Mouse (Mus musculus) neural tube, embryonic 15.5 days (tissue): ENCODE data around the gene Sco2. TPM values are rescaled to one million over a fixed set of nuclear protein-coding genes. Genes with fewer than 3 reads are reported as not detected.
A peak's percentile ranks its signal among the peaks of the same experiment; 100 is the strongest.

Experiments used
- ATAC-seq: fragments of 200-750 bp; cut with Nextera tagmentation; 2 replicates; pipeline ENCODE4 v1.8.0; 2017; ENCODE audit warnings: mild to moderate bottlenecking, moderate TSS enrichment, moderate library complexity; ENCODE audit not compliant: low FRiP score
- H3K27ac ChIP-seq: fragments of 300-500 bp; sonication (generic); replicated peaks from 2 replicates; pipeline ENCODE4 v1.5.1; 2015; ENCODE audit warnings: mild to moderate bottlenecking, inconsistent platforms
- H3K27me3 ChIP-seq: fragments of 300-500 bp; sonication (generic); replicated peaks from 2 replicates; pipeline ENCODE4 v1.6.1; 2015; ENCODE audit warnings: inconsistent platforms
- H3K36me3 ChIP-seq: fragments of 300-500 bp; sonication (generic); 2 replicates; pipeline ENCODE4 v1.6.1; 2015; ENCODE audit warnings: inconsistent platforms
- H3K4me1 ChIP-seq: fragments of 300-500 bp; sonication (generic); 2 replicates; pipeline ENCODE4 v1.6.1; 2015; ENCODE audit warnings: inconsistent platforms
- H3K4me2 ChIP-seq: fragments of 300-500 bp; sonication (generic); 2 replicates; pipeline ENCODE4 v1.6.1; 2015; ENCODE audit warnings: inconsistent platforms, mild to moderate bottlenecking, moderate library complexity
- H3K4me3 ChIP-seq: fragments of 300-500 bp; sonication (generic); replicated peaks from 2 replicates; pipeline ENCODE4 v1.5.1; 2015; ENCODE audit warnings: mild to moderate bottlenecking, inconsistent platforms
- H3K9ac ChIP-seq: fragments of 300-500 bp; sonication (generic); replicated peaks from 2 replicates; pipeline ENCODE4 v1.6.1; 2015; ENCODE audit warnings: mild to moderate bottlenecking, inconsistent platforms
- H3K9me3 ChIP-seq: fragments of 300-500 bp; sonication (generic); replicated peaks from 2 replicates; pipeline ENCODE4 v1.6.1; 2016; ENCODE audit warnings: inconsistent platforms
- WGBS: fragments of 180-500 bp; shearing (Covaris S2); methylation state at CpG from one replicate; pipeline ENCODE4 v1.1.7; 2015; ENCODE audit warnings: mixed read lengths; 5-methylcytosine and 5-hydroxymethylcytosine counted together
- polyA plus RNA-seq: library from polyadenylated mRNA; unstranded; fragments of >200 nt; fragmentation: Nextera tagmentation; extraction: Ambion mirVana; gene quantifications from 2 replicates; pipeline ENCODE4 v1.2.1, GENCODE M21; 2015

Gene Sco2
- polyA plus RNA-seq, 1 experiment from 2014 or later, result 17.9 TPM

DNA sequence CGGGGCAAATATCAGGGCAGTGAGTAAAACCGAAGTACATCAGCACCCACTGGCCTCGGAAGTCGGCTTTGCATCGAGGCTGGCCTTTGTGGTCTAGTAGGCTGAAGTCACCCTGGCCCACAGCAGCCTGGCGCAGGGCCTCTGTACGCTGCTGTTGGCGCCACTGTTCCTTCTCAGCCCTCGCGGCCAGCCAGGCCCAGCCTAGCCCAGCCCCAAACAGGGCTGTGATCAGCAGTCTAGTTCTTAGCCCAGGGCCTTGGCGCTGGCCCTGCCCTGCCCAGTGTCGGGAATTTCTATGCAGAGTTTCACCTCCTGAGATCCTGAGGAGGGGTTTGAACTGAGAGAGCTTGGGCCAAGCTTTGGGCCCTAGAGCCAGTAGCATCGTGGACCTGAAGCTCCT is 1.6 kb downstream of the Sco2 start:
- Histone ChIP-seq H3K36me3 (peaks cover 57% of the 10 kb centered on the region), H3K27ac (no peak overlapping the region), H3K9ac (no peak overlapping the region), H3K4me2 (no peak overlapping the region), H3K27me3 (peaks cover 13% of the 10 kb centered on the region), H3K9me3 (no peaks in the 10 kb centered on the region), H3K4me1 (peaks cover 20% of the 10 kb centered on the region), H3K4me3 (no peak overlapping the region)
- 92% methylated on average over 13 of the region's 13 CpGs for WGBS
- ATAC-seq, result no peak

DNA sequence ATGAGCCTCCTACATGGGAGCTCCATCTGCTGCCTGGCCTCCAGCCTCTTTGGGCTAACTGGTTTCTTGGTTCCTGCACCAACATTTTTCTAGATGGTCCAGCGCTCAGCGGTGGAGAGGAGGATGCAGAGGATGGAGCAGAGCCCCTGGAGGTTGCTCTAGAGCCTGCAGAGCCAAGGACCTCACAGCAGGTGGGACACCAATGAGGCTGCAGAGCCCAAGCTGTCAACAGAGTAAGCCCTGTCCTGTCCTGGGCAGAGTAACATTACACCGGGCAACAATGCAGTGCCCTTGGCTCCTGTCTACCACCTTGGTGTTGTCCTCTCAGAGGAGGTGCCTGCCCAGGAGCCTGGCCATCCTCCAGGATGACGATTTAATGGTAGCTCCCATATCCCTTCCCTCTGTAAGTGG is 8.5 kb downstream of the Sco2 start:
- no peaks in the 10 kb centered on the region for H3K27me3 ChIP-seq
- H3K27ac ChIP-seq, result no peak overlapping the region
- WGBS, result 95% methylated on average over 4 of the region's 4 CpGs
- no peak for ATAC-seq
- H3K9me3 ChIP-seq, result no peaks in the 10 kb centered on the region
- no peak overlapping the region for H3K9ac ChIP-seq
- no peak overlapping the region for H3K4me2 ChIP-seq
- H3K36me3 ChIP-seq, result peaks cover 96% of the 10 kb centered on the region
- no peak overlapping the region for H3K4me3 ChIP-seq
- H3K4me1 ChIP-seq, result no peaks in the 10 kb centered on the region

DNA sequence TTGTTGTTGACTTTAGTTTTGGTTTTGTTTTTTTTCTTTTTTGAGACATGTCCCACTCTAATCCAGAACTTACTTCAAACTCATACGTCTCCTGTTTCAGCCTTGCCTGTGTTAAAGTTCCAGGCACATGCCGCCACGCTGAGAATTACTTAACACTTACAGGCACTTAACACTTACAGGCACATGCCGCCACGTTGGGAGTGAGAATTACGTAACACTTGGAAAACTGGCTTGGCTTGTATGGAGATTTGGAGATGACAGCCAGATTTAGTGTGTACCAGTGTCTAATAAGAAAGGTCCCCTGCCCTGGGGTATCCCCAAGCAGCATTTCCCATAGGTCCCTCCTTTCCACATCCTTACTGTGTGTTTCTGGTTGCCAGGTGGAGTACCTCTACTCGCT is 10.6 kb downstream of the Sco2 start:
- Histone ChIP-seq H3K36me3 (peaks cover 76% of the 10 kb centered on the region), H3K27ac (no peak overlapping the region), H3K27me3 (no peaks in the 10 kb centered on the region), H3K4me3 (no peak overlapping the region), H3K4me2 (no peak overlapping the region), H3K9ac (no peak overlapping the region), H3K4me1 (peaks cover 8% of the 10 kb centered on the region), H3K9me3 (no peaks in the 10 kb centered on the region)
- WGBS, result 94% methylated on average over 7 of the region's 7 CpGs
- no peak for ATAC-seq

DNA sequence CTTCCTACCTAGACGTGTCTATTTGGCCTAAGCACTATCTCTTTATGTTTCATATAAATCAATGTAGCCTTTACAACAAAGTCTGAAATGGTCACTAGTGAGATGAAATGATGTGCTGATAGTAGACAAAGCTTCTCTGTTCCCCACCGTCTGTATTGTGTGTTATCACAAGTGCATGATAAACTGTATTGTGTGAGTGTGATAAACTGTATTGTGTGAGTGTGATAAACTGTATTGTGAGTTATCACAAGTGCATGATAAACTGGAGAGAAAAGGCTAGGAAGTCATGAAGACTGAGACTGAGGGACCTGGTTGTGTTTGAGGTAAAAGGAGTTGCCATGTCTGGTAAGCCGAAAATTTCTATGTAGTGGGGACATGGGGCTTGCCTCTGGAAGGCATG is 14.9 kb downstream of the Sco2 start:
- 86% methylated on average over 3 of the region's 3 CpGs for WGBS
- H3K9ac ChIP-seq, result no peak overlapping the region
- H3K27ac ChIP-seq, result no peak overlapping the region
- H3K9me3 ChIP-seq, result no peaks in the 10 kb centered on the region
- H3K4me1 ChIP-seq, result peaks cover 38% of the 10 kb centered on the region
- ATAC-seq, result no peak
- H3K4me2 ChIP-seq, result no peak overlapping the region
- H3K4me3 ChIP-seq, result no peak overlapping the region
- peaks cover 33% of the 10 kb centered on the region for H3K36me3 ChIP-seq
- H3K27me3 ChIP-seq, result no peaks in the 10 kb centered on the region

DNA sequence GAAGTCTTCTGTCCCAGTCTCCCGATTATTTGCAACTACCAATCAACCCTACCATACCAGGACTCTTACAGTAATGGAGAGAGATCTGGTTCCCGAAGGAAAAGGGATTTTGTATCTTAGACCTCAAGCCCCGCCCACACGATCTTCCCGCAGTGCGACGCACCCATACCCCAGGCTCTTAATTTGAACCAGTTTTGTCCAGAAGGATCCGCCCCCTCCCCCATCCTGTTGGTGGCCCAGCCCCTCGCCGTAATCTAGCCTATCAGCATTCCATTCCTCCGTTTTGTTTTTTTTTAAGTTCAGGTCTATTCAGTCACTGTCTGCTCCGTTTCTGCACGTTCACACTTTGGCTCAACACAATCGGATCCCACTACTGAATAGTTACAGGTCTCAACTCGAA is 17.3 kb downstream of the Sco2 start:
- H3K4me3 ChIP-seq, result peak overlapping the region; percentile 65
- H3K36me3 ChIP-seq, result peaks cover 32% of the 10 kb centered on the region
- peak overlapping the region; percentile 88 for H3K27ac ChIP-seq
- no peaks in the 10 kb centered on the region for H3K9me3 ChIP-seq
- peak; percentile 43 for ATAC-seq
- peak overlapping the region; percentile 76 for H3K9ac ChIP-seq
- peak overlapping the region; percentile 86 for H3K4me2 ChIP-seq
- no peaks in the 10 kb centered on the region for H3K27me3 ChIP-seq
- H3K4me1 ChIP-seq, result peaks cover 38% of the 10 kb centered on the region
- under 1% methylated on average over 15 of the region's 15 CpGs for WGBS

DNA sequence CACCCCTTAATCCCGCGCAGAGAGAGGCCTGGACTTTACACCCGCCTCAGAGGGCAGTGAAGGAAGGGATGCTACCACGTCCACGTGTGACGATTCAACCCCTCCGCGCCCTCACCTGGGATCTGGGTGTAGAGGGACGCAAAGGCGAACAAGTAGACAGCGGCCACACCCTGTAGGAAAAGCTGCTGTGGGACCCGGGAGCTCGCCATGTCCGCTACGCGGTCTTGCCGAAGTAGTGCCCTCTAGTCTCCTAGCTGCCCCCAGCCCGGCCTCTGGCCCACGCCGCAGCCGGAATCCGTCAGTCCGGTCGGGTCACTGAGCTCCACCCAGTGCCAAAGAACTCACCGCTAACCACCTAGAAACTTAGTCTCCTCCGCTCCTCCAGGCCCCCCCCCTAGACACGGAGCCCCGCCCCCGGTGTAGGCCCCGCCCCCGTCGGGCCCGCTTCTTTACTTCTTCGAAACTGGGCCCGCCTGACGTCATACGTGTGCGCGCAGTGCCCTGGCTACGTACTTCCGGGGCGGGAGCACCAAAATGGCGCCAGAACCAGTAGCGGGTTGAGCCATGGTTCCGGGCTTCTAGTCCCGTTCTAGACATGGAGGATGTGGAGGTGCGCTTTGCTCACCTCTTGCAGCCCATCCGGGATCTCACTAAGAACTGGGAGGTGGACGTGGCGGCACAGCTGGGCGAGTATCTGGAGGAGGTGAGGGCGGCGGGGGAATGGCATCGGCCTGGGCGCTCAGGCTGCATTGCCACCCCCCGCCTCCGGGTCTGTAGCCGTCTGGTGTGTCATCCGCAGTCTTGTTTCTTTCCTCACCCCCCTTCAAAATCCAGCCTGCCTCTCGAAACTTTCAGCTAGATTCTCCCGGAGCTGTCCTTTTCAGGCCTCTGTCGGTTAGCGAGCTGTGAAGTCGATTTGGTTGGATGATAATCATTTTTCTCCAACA is 18.1 kb downstream of the Sco2 start, which contains the start of the genes Lmf2 and Ncaph2:
Lmf2 (minus strand) TSS at position 419 of the 947 bp plus-strand sequence.
Ncaph2 (plus strand) TSS at position 479 of the 947 bp plus-strand sequence.
- no peaks in the 10 kb centered on the region for H3K9me3 ChIP-seq
- peak within 1 kb of the TSS; percentile 65 for H3K4me3 ChIP-seq
- H3K4me2 ChIP-seq, result peak within 1 kb of the TSS; percentile 86
- under 1% methylated on average over 63 of the region's 64 CpGs for WGBS
- H3K36me3 ChIP-seq, result peaks cover 32% of the 10 kb centered on the region
- no peaks in the 10 kb centered on the region for H3K27me3 ChIP-seq
- H3K4me1 ChIP-seq, result peaks cover 38% of the 10 kb centered on the region
- H3K27ac ChIP-seq, result peak within 1 kb of the TSS; percentile 88
- ATAC-seq, result peak; percentile 91
- peak within 1 kb of the TSS; percentile 76 for H3K9ac ChIP-seq

DNA sequence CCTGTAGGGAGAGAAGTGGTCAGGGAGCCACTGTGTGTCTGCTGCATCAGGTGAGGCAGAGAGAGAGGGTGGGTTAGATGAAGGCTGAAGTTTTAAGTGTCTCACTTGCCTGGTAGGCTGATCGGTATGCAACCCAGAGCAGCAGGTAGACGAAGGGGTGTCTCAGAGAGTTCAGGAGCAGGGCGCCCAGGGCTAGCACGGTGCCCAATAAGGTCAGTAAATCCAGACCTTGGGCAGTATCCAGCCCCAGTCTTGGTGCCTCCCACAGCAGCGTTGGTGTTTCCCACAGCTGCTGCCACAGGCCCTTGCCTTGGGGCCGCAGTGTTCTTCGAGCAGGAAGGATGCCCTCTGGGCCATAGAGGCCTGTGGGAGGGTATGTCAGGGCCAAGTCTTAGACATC is 19.2 kb downstream of the Sco2 start:
- H3K4me1 ChIP-seq, result peaks cover 38% of the 10 kb centered on the region
- H3K27ac ChIP-seq, result no peak overlapping the region
- H3K36me3 ChIP-seq, result peaks cover 35% of the 10 kb centered on the region
- 0 out of 2 replicates have a peak, but pooled peaks have one; percentile 11 for ATAC-seq
- H3K9ac ChIP-seq, result peak overlapping the region; percentile 76
- H3K27me3 ChIP-seq, result no peaks in the 10 kb centered on the region
- peak overlapping the region; percentile 86 for H3K4me2 ChIP-seq
- H3K4me3 ChIP-seq, result peak overlapping the region; percentile 65
- H3K9me3 ChIP-seq, result no peaks in the 10 kb centered on the region
- WGBS, result 81% methylated on average over 7 of the region's 7 CpGs

DNA sequence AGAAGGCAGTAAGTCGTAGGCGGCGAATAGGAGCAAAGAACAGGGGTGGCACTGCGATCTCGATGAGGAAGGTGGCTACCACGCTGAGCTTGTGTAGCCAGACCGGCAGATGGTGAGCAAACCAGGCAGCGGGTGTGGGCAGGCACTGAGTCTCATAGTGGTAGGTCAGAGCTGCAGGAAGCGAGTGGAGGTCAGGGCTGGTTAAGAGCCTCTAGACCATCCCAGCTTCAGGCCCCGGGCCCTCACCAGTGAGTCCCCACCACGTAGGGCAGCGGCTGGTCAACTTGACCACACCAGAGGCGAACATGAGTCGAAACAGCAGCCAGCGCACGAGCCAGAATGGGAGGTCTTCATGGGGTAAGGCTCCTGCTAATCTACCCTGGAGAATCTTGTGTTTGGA is 19.8 kb downstream of the Sco2 start:
- Histone ChIP-seq H3K4me3 (no peak overlapping the region), H3K4me2 (no peak overlapping the region), H3K27me3 (no peaks in the 10 kb centered on the region), H3K4me1 (peaks cover 33% of the 10 kb centered on the region), H3K36me3 (peaks cover 35% of the 10 kb centered on the region), H3K9ac (no peak overlapping the region), H3K9me3 (no peaks in the 10 kb centered on the region), H3K27ac (no peak overlapping the region)
- WGBS, result 95% methylated on average over 16 of the region's 16 CpGs
- ATAC-seq, result no peak

DNA sequence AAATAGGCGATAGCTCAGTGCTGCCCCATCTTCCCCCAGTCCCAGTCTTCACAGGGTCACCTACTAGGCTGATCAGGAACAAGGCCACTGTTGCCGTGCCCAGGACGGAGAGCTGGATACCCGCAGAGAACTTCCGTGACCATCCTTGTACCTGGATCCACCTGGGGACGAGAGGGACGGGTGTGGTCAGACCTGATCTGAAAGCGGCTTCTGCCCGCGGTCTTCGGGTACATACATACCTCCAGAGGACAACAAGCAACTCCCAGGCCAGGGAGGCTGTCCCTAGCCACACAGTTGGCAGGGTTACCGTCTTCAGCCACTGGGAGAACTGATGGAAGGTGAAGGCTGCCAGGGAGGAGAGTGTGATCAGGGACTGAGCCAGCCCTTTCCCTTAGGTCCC is 20.9 kb downstream of the Sco2 start:
- H3K27ac ChIP-seq, result no peak overlapping the region
- 96% methylated on average over 12 of the region's 12 CpGs for WGBS
- ATAC-seq, result no peak

DNA sequence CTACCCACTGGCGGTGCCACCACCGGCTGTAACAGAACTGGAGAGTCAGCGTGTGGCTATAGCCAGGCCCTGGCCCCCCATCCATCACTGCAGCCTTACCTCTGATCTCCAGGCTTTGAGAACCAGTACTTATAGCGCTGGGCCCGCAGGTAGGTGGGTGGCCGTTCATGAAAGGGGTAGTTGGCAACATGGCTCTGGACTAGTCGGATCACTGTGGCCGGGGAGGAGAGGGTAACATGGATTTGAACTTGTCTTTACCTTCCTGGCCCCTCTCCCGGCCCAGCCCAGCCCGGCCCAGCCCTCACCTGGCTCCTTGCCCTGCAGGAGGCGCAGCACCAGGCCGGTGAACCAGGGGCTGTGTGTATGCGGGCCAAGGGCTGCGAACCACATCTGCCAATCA is 21.6 kb downstream of the Sco2 start:
- H3K4me1 ChIP-seq, result peaks cover 21% of the 10 kb centered on the region
- no peak overlapping the region for H3K4me3 ChIP-seq
- H3K27me3 ChIP-seq, result no peaks in the 10 kb centered on the region
- H3K9me3 ChIP-seq, result no peaks in the 10 kb centered on the region
- WGBS, result 95% methylated on average over 14 of the region's 14 CpGs
- H3K36me3 ChIP-seq, result peaks cover 35% of the 10 kb centered on the region
- no peak overlapping the region for H3K9ac ChIP-seq
- ATAC-seq, result no peak
- no peak overlapping the region for H3K4me2 ChIP-seq
- H3K27ac ChIP-seq, result no peak overlapping the region

More for the DNA sequence above, 20.9 kb downstream of the Sco2 start:
- Histone ChIP-seq H3K9ac (no peak overlapping the region), H3K9me3 (no peaks in the 10 kb centered on the region), H3K4me1 (peaks cover 28% of the 10 kb centered on the region), H3K36me3 (peaks cover 35% of the 10 kb centered on the region), H3K27me3 (no peaks in the 10 kb centered on the region), H3K4me3 (no peak overlapping the region), H3K4me2 (no peak overlapping the region)

DNA sequence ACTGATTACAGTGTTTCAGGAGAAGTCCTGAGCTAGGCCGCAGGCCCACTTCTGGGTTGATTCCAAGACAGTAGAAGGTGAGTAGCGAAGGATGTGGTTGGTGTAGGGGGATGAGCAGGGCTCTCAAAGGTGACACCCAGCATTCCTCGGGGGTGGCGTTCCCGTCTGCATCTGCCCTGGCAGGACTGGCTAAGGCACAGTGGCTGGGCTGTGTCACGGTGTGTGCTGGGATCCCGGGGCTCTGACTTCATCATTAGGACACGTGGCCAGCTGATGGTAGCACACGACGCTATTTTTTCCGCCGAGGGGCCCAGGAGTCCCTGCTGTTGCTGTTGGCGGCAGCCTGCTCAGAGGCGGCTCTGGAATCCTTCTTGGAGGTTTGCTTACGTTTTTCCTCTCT is 22.3 kb downstream of the Sco2 start:
- Histone ChIP-seq H3K4me3 (no peak overlapping the region), H3K4me1 (peaks cover 13% of the 10 kb centered on the region), H3K27me3 (no peaks in the 10 kb centered on the region), H3K27ac (no peak overlapping the region), H3K9me3 (no peaks in the 10 kb centered on the region), H3K9ac (no peak overlapping the region), H3K4me2 (no peak overlapping the region), H3K36me3 (peaks cover 35% of the 10 kb centered on the region)
- ATAC-seq, result no peak
- 92% methylated on average over 15 of the region's 15 CpGs for WGBS

DNA sequence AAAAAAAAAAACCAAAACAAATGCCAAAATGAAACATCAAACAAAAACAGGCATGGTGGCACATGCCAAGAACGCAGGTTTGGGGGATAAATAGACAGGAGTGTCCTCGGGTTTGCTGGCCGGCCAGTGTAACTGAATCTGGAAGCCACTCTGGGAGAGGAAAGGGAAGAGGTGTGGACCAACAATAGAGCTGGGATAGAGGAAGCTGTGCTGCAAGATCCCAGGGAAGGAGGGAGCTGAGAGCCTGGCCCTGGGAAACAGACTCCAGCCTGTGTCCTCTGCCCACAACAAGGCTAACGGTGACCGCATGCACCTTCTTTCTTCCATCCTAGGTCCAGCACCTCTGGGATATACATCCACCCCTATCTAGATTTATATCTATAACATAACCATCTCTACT is 23.2 kb downstream of the Sco2 start:
- 88% methylated on average over 5 of the region's 5 CpGs for WGBS
- peaks cover 12% of the 10 kb centered on the region for H3K4me1 ChIP-seq
- no peak overlapping the region for H3K9ac ChIP-seq
- no peak for ATAC-seq
- H3K4me3 ChIP-seq, result no peak overlapping the region
- H3K4me2 ChIP-seq, result no peak overlapping the region
- peaks cover 35% of the 10 kb centered on the region for H3K36me3 ChIP-seq
- H3K27me3 ChIP-seq, result no peaks in the 10 kb centered on the region
- no peak overlapping the region for H3K27ac ChIP-seq
- no peaks in the 10 kb centered on the region for H3K9me3 ChIP-seq
